Mouse (Mus musculus): ENCODE data around the gene Upk1a. TPM values are rescaled to one million over a fixed set of nuclear protein-coding genes. Genes with fewer than 3 reads are reported as not detected.

The Upk1a gene
- total and polyA plus RNA-seq, 3 experiments = 0.54 to 1.6 TPM; not detected in 1

DNA sequence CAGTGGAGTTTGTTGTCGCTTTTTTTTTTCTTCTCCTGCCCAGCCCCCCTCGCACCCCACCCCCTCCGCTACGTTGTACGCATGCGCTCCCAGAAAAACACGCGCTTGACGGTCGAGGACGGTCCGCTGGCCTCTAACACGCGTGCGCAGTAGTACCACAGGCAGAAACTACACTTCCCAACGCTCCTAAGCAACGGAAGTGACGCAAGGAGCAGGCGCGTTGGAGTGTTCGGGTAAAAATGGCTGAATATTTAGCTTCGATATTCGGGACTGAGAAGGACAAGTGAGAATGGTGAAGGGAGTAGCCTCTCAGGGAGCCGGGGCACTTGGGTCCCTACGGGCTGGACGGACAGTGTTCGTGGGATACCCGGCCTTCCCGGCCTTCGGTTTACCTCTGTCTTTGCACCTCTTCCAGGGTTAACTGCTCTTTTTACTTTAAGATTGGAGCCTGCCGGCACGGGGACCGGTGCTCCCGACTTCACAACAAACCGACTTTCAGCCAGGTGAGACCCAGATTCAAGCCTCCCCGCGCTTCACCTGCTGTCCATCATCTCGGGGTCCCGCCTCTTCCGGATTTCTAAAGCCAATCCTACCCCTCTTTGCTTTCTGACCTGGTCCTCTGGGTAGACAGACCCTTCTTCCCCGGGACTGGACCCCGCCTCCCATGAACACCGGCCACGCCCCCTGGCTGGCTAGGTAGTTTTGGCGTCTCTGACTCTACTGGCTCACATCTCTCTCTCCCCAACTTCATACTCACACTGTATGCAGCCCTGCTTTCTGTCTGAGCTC is 49.3 kb downstream of the Upk1a start, which contains the start of the genes U2af1l4, Gm49396 and Psenen:
TSS of gene U2af1l4 (plus strand) at position 185 of the 789 bp plus-strand sequence.
TSS of gene Gm49396 (plus strand) at position 228 of the 789 bp plus-strand sequence.
TSS of gene Psenen (minus strand) at position 511 of the 789 bp plus-strand sequence.
- Histone ChIP-seq H3K36me3 (ENCODE audit: control insufficient read depth in 1 of 2, insufficient read depth in 2 of 2, low read length in 2 of 2) (peaks cover 0 to 8% of the 10 kb centered on the region in 2 experiments; a peak in 2 of 4 replicates), H3K4me3 (ENCODE audit: control insufficient read depth in 1 of 2, insufficient read depth in 1 of 2, low read depth in 2 of 2, low read length in 2 of 2) (peak within 1 kb of the TSS; percentile 82 to 84), H3K9me3 (replicated peaks; ENCODE audit: insufficient read depth, low read length) (no peaks in the 10 kb centered on the region), H3K4me1 (ENCODE audit: control insufficient read depth in 1 of 2, insufficient read depth in 2 of 2, low read length in 2 of 2) (peaks cover 2 to 15% of the 10 kb centered on the region in 2 experiments; a peak in 2 of 4 replicates), H3K27me3 (ENCODE audit: control insufficient read depth in 1 of 2, insufficient read depth in 2 of 2, low read length in 2 of 2) (no peaks in the 10 kb centered on the region), H3K9ac (ENCODE audit: control insufficient read depth, low read depth, low read length, poor library complexity, severe bottlenecking) (peak within 1 kb of the TSS; percentile 94), H3K79me2 (ENCODE audit: control insufficient read depth, insufficient read depth, low read length, poor library complexity) (peaks cover 17% of the 10 kb centered on the region), H3K27ac (ENCODE audit: control insufficient read depth, low read depth, low read length) (peak within 1 kb of the TSS; percentile 89)
- DNase-seq (ENCODE audit: low read depth, low spot score) = peak; percentile 98
- peak; percentile 97 for TF ChIP-seq CHD1 (IDR thresholded peaks at IDR 0.05; ENCODE audit: low read depth, low read length)
- TF ChIP-seq ETS1 (IDR thresholded peaks at IDR 0.05; ENCODE audit: low read depth, low read length) = 0 out of 2 replicates have a peak, but pooled peaks have one; percentile 30
- TF ChIP-seq CHD2 (IDR thresholded peaks at IDR 0.05; ENCODE audit: low read length) = peak; percentile 90
- TF ChIP-seq CTCF (IDR thresholded peaks at IDR 0.05 in 2 of 3, conservative IDR thresholded peaks at IDR 0.05 in 1 of 3; ENCODE audit: control insufficient read depth in 1 of 3, insufficient read depth in 1 of 3, low read depth in 2 of 3, low read length in 3 of 3, poor library complexity in 1 of 3, severe bottlenecking in 1 of 3) = no peak
- TF ChIP-seq MYC (IDR thresholded peaks at IDR 0.05; ENCODE audit: low read depth, low read length) = peak; percentile 76
- TF ChIP-seq USF1 (IDR thresholded peaks at IDR 0.05; ENCODE audit: low read depth, low read length) = 0 out of 2 replicates have a peak, but pooled peaks have one; percentile 4
- no peak for TF ChIP-seq GATA1 (IDR thresholded peaks at IDR 0.05; ENCODE audit: low read depth, low read length)
- peak in 1 of 2 experiments; percentile 50; a peak in 3 of 4 replicates for TF ChIP-seq POLR2A (IDR thresholded peaks at IDR 0.05; ENCODE audit: control insufficient read depth in 1 of 2, insufficient read depth in 1 of 2, low read depth in 1 of 2, low read length in 2 of 2, poor library complexity in 1 of 2)
- TF ChIP-seq NRF1 (IDR thresholded peaks at IDR 0.05; ENCODE audit: insufficient read depth, low read depth, low read length, poor library complexity, severe bottlenecking) = peak; percentile 86
- TF ChIP-seq POLR2AphosphoS5 (IDR thresholded peaks at IDR 0.05; ENCODE audit: borderline replicate concordance, low read depth, low read length) = no peak
- TF ChIP-seq JUND (IDR thresholded peaks at IDR 0.05; ENCODE audit: low read depth, low read length) = no peak
- peak; percentile 92 for TF ChIP-seq MAX (IDR thresholded peaks at IDR 0.05; ENCODE audit: low read length)
- TF ChIP-seq USF2 (IDR thresholded peaks at IDR 0.05; ENCODE audit: borderline replicate concordance in 1 of 2, insufficient read depth in 1 of 2, low read depth in 1 of 2, low read length in 2 of 2) = no peak
- no peak for TF ChIP-seq TAL1 (IDR thresholded peaks at IDR 0.05; ENCODE audit: low read length)
- 0 out of 4 replicates have a peak, but pooled peaks of 1 of the 2 experiments have one; percentile 33 for TF ChIP-seq EP300 (IDR thresholded peaks at IDR 0.05; ENCODE audit: low read depth in 1 of 2, low read length in 2 of 2)
- TF ChIP-seq NELFE (IDR thresholded peaks at IDR 0.05; ENCODE audit: low read depth, low read length) = peak; percentile 56
- TF ChIP-seq BHLHE40 (IDR thresholded peaks at IDR 0.05; ENCODE audit: borderline replicate concordance, low read depth, low read length) = no peak
- no peak for TF ChIP-seq ZKSCAN1 (IDR thresholded peaks at IDR 0.05; ENCODE audit: low read depth, low read length)
- no peak for TF ChIP-seq E2F4 (IDR thresholded peaks at IDR 0.05; ENCODE audit: borderline replicate concordance, low read depth, low read length)
- peak; percentile 70 for TF ChIP-seq ELF1 (IDR thresholded peaks at IDR 0.05; ENCODE audit: low read depth, low read length)
- TF ChIP-seq MYB (IDR thresholded peaks at IDR 0.05; ENCODE audit: low read depth, low read length) = no peak
- peak; percentile 96 for TF ChIP-seq KAT2A (conservative IDR thresholded peaks at IDR 0.05; ENCODE audit: low read depth, low read length)
- peak; percentile 91 for TF ChIP-seq ZNF384 (IDR thresholded peaks at IDR 0.05; ENCODE audit: low read depth, low read length)
- no peak for TF ChIP-seq RAD21 (IDR thresholded peaks at IDR 0.05; ENCODE audit: low read depth, low read length)
- no peak for TF ChIP-seq POLR2AphosphoS2 (IDR thresholded peaks at IDR 0.05; ENCODE audit: low read length)
- TF ChIP-seq TBP (IDR thresholded peaks at IDR 0.05; ENCODE audit: low read depth, low read length) = no peak
- no peak for TF ChIP-seq MAFK (IDR thresholded peaks at IDR 0.05; ENCODE audit: borderline replicate concordance, low read depth, low read length)
- peak; percentile 57 for TF ChIP-seq TCF12 (IDR thresholded peaks at IDR 0.05; ENCODE audit: low read depth, low read length)
- peak; percentile 37; the same call in 1 of the 2 replicates for TF ChIP-seq MXI1 (IDR thresholded peaks at IDR 0.05; ENCODE audit: low read depth, low read length)
- no peak for TF ChIP-seq SMC3 (IDR thresholded peaks at IDR 0.05; ENCODE audit: low read depth, low read length)
- peak; percentile 30 for TF ChIP-seq MAZ (IDR thresholded peaks at IDR 0.05; ENCODE audit: low read depth, low read length)
- no peak for TF ChIP-seq UBTF (IDR thresholded peaks at IDR 0.05; ENCODE audit: borderline replicate concordance, insufficient read depth, low read depth, low read length)
- peak; percentile 76 for TF ChIP-seq SIN3A (IDR thresholded peaks at IDR 0.05; ENCODE audit: low read length)
- TF ChIP-seq HCFC1 (IDR thresholded peaks at IDR 0.05; ENCODE audit: low read depth, low read length) = peak; percentile 97

Measured in MEL (cell line).